Mouse (Mus musculus) C2C12 (cell line): Measurements from ENCODE around the gene Ap3b1.

Experiments
- CTCF ChIP-seq: IDR thresholded peaks from one replicate; pipeline ENCODE4 v1.5.1; 2011; ENCODE audit not compliant: control insufficient read depth, insufficient read depth, insufficient read length
- MAX ChIP-seq: IDR thresholded peaks from one replicate; pipeline ENCODE4 v1.6.1; 2011; ENCODE audit warnings: mild to moderate bottlenecking, control low read depth
- MYOD1 ChIP-seq: IDR thresholded peaks from one replicate; pipeline ENCODE4 v1.6.1; 2011; ENCODE audit warnings: low read depth; ENCODE audit not compliant: control insufficient read depth, insufficient read length
- MYOG ChIP-seq: IDR thresholded peaks from one replicate; pipeline ENCODE4 v1.6.1; 2011; ENCODE audit not compliant: control insufficient read depth, insufficient read length; ENCODE audit errors: extremely low read depth
- USF1 ChIP-seq: IDR thresholded peaks from one replicate; pipeline ENCODE4 v1.6.1; 2011; ENCODE audit warnings: low read depth, mild to moderate bottlenecking, control low read depth, moderate library complexity

- TF ChIP-seq CTCF (no peak), USF1 (no peak), MYOD1 (no peak), MYOG (no peak), MAX (no peak)
These were observed 187.5 kb downstream of the Ap3b1 start for GRCm38 (mm10) chr13:94546246-94546645.
